In genomic region chr12:112678555-112679026, GRCm38 (mm10) we compare ENCODE assay signal across 8 mouse cellular contexts. TPM values are rescaled to one million over a fixed set of nuclear protein-coding genes. Genes with fewer than 3 reads are reported as not detected.
DNase-seq lines count a peak whose midpoint lies in the region; ATAC-seq and TF ChIP-seq lines count a peak whose summit lies in the region.

TSS of gene Zbtb42 (plus strand) at chr12:112678828.

- TF ChIP-seq POLR2A in ES-Bruce4 (IDR thresholded peaks at IDR 0.05; ENCODE audit: insufficient read depth, low read length) = no peak
- no peak for TF ChIP-seq POLR2A in bone marrow macrophage, adult 2 months (IDR thresholded peaks at IDR 0.05; ENCODE audit: borderline replicate concordance, low read depth, low read length)

- WGBS in intestine, embryonic 15.5 days = under 1% methylated on average over 54 of the region's 60 CpGs
- WGBS in liver, embryonic 16.5 days (ENCODE audit: insufficient replicate concordance) = under 1% methylated on average over 59 of the region's 60 CpGs
- WGBS in neural tube, embryonic 11.5 days = 0% methylated on average over 38 of the region's 60 CpGs

- H3K9ac ChIP-seq in ES-Bruce4 (ENCODE audit: low read depth, poor library complexity, severe bottlenecking) = peak within 1 kb of the TSS; percentile 68
- peak within 1 kb of the TSS; percentile 70 for H3K9ac ChIP-seq in intestine, embryonic 15.5 days
- peak within 1 kb of the TSS; percentile 54 for H3K9ac ChIP-seq in liver, embryonic 16.5 days (ENCODE audit: low read depth, low read length)
- peak within 1 kb of the TSS; percentile 71 for H3K9ac ChIP-seq in neural tube, embryonic 11.5 days (ENCODE audit: low read length)

- H3K36me3 ChIP-seq in ES-Bruce4 (ENCODE audit: control insufficient read depth, insufficient read depth, low read length, poor library complexity, severe bottlenecking) = no peaks in the 10 kb centered on the region
- no peaks in the 10 kb centered on the region for H3K36me3 ChIP-seq in intestine, embryonic 15.5 days
- H3K36me3 ChIP-seq in liver, embryonic 16.5 days (ENCODE audit: control insufficient read depth, insufficient read depth) = no peaks in the 10 kb centered on the region
- no peaks in the 10 kb centered on the region for H3K36me3 ChIP-seq in neural tube, embryonic 11.5 days (ENCODE audit: control insufficient read depth, insufficient read depth, low read length)

- no peak for TF ChIP-seq EP300 in ES-Bruce4 (IDR thresholded peaks at IDR 0.05; ENCODE audit: insufficient read depth, low read depth, low read length)

- H3K27me3 ChIP-seq in ES-Bruce4 (ENCODE audit: control insufficient read depth, insufficient read depth, low read length, poor library complexity, severe bottlenecking) = peaks cover 2% of the 10 kb centered on the region
- peaks cover 17% of the 10 kb centered on the region for H3K27me3 ChIP-seq in intestine, embryonic 15.5 days (replicated peaks)
- H3K27me3 ChIP-seq in liver, embryonic 16.5 days (ENCODE audit: control insufficient read depth, insufficient read depth, low read depth, low read length) = peaks cover 46% of the 10 kb centered on the region
- peaks cover 22% of the 10 kb centered on the region for H3K27me3 ChIP-seq in neural tube, embryonic 11.5 days (ENCODE audit: control insufficient read depth, insufficient read depth, low read length)

- peak within 1 kb of the TSS; percentile 68 for H3K4me3 ChIP-seq in ES-Bruce4 (ENCODE audit: low read depth, low read length)
- H3K4me3 ChIP-seq in bone marrow macrophage, adult 2 months (ENCODE audit: insufficient read depth, low read length) = peak within 1 kb of the TSS; percentile 77
- H3K4me3 ChIP-seq in intestine, embryonic 15.5 days (replicated peaks) = peak within 1 kb of the TSS; percentile 71
- peak within 1 kb of the TSS; percentile 68 for H3K4me3 ChIP-seq in liver, embryonic 16.5 days (ENCODE audit: low read depth, low read length)
- peak within 1 kb of the TSS; percentile 59 for H3K4me3 ChIP-seq in neural tube, embryonic 11.5 days (ENCODE audit: low read depth, low read length)

- no peaks in the 10 kb centered on the region for H3K9me3 ChIP-seq in ES-Bruce4 (replicated peaks; ENCODE audit: control insufficient read depth, insufficient read depth, low read length, poor library complexity, severe bottlenecking)
- no peaks in the 10 kb centered on the region for H3K9me3 ChIP-seq in intestine, embryonic 15.5 days
- no peaks in the 10 kb centered on the region for H3K9me3 ChIP-seq in liver, embryonic 16.5 days (replicated peaks; ENCODE audit: control insufficient read depth, low read length)
- no peaks in the 10 kb centered on the region for H3K9me3 ChIP-seq in neural tube, embryonic 11.5 days (ENCODE audit: control insufficient read depth, low read length)

- H3K4me2 ChIP-seq in intestine, embryonic 15.5 days (replicated peaks) = peak within 1 kb of the TSS; percentile 98
- H3K4me2 ChIP-seq in liver, embryonic 16.5 days (ENCODE audit: low read depth, low read length) = peak within 1 kb of the TSS; percentile 86
- H3K4me2 ChIP-seq in neural tube, embryonic 11.5 days (ENCODE audit: low read depth) = peak within 1 kb of the TSS; percentile 82

- no peak for DNase-seq in gonadal fat pad, adult 2 months (ENCODE audit: low read depth)
- DNase-seq in neural tube, embryonic 11.5 days (ENCODE audit: low spot score) = peak; percentile 83
- DNase-seq in frontal cortex, postnatal 25 days (ENCODE audit: low spot score in 2 of 2) = no peak
- no peak for DNase-seq in layer of hippocampus, postnatal 36 days

- no peak for TF ChIP-seq CTCF in ES-Bruce4 (IDR thresholded peaks at IDR 0.05; ENCODE audit: low read depth, low read length)
- TF ChIP-seq CTCF in bone marrow macrophage, adult 2 months (IDR thresholded peaks at IDR 0.05; ENCODE audit: low read depth, low read length) = no peak

- no peaks in the 10 kb centered on the region for H3K4me1 ChIP-seq in ES-Bruce4 (ENCODE audit: control insufficient read depth, insufficient read depth, low read length)
- H3K4me1 ChIP-seq in bone marrow macrophage, adult 2 months (ENCODE audit: control insufficient read depth, insufficient read depth, low read length) = no peaks in the 10 kb centered on the region
- H3K4me1 ChIP-seq in intestine, embryonic 15.5 days (replicated peaks) = peaks cover 42% of the 10 kb centered on the region
- H3K4me1 ChIP-seq in liver, embryonic 16.5 days (ENCODE audit: control insufficient read depth, low read depth, low read length) = peaks cover 15% of the 10 kb centered on the region
- peaks cover 9% of the 10 kb centered on the region; the same call in 1 of the 2 replicates for H3K4me1 ChIP-seq in neural tube, embryonic 11.5 days (ENCODE audit: control insufficient read depth, insufficient read depth, low read length)

- peak; percentile 41 for ATAC-seq in intestine, embryonic 15.5 days
- peak; percentile 19; the same call in 1 of the 2 replicates for ATAC-seq in liver, embryonic 16.5 days (ENCODE audit: low read depth)
- peak; percentile 57 for ATAC-seq in neural tube, embryonic 11.5 days (ENCODE audit: insufficient read depth, low FRiP score, low TSS enrichment)

- H3K27ac ChIP-seq in ES-Bruce4 (ENCODE audit: insufficient read depth, low read length) = no peak within 1 kb of the TSS
- H3K27ac ChIP-seq in bone marrow macrophage, adult 2 months (ENCODE audit: insufficient read depth, low read depth, low read length) = no peak within 1 kb of the TSS
- H3K27ac ChIP-seq in intestine, embryonic 15.5 days = peak within 1 kb of the TSS; percentile 90
- no peak within 1 kb of the TSS for H3K27ac ChIP-seq in liver, embryonic 16.5 days (ENCODE audit: low read length)
- peak within 1 kb of the TSS; percentile 39; the same call in 1 of the 2 replicates for H3K27ac ChIP-seq in neural tube, embryonic 11.5 days (ENCODE audit: low read depth, low read length)

RNA-seq across cellular contexts. Expression of gene Zbtb42, which starts in this region (rescaled TPM):
- 2.2 and 5.0 TPM in 2 replicates for polyA plus RNA-seq in ES-Bruce4 (2011; ENCODE audit: insufficient read depth, insufficient read length, low read depth, missing spikeins)
- 9.2 and 10.1 TPM in 2 replicates for polyA plus RNA-seq in bone marrow macrophage, adult 2 months (2012; ENCODE audit: insufficient read depth, insufficient read length, missing spikeins)
- 12.2 and 13.9 TPM in 2 replicates for polyA plus RNA-seq in gonadal fat pad, adult 2 months (2012; rRNA removed)
- polyA plus RNA-seq in intestine, embryonic 15.5 days (2015; fragmentation: Nextera tagmentation; extraction: Ambion mirVana) = 7.5 and 10.3 TPM in 2 replicates
- polyA plus RNA-seq in liver, embryonic 16.5 days (2015; fragmentation: Nextera tagmentation; extraction: Ambion mirVana) = 0.88 and 1.5 TPM in 2 replicates
- polyA plus RNA-seq in neural tube, embryonic 11.5 days (2014; fragmentation: Nextera tagmentation; extraction: Ambion mirVana) = 4.4 and 6.7 TPM in 2 replicates
- total RNA-seq in layer of hippocampus, postnatal 36 days (2021) = under 1 TPM; 0.37 to 0.38 TPM

Comparison
In these comparisons a context has a peak if more than half of its experiments do, and no peak if none do; other contexts are left out.
1. H3K27ac ChIP-seq: peak in intestine, embryonic 15.5 days (single experiment) and neural tube, embryonic 11.5 days (single experiment); none in ES-Bruce4 (single experiment), bone marrow macrophage, adult 2 months (single experiment) and liver, embryonic 16.5 days (single experiment).
2. Peak in every context shown above with its lines, with median percentiles within 50 percentile points of each other: H3K4me3 ChIP-seq, H3K9ac ChIP-seq, ATAC-seq and H3K4me2 ChIP-seq.